Mouse (Mus musculus): ENCODE measurements around the gene Polr2l. TPM values are rescaled to one million over a fixed set of nuclear protein-coding genes. Genes with fewer than 3 reads are reported as not detected.
"Not testable (repeated sequence)": the region's sequence is repeated elsewhere in the genome, so short reads cannot be mapped to it uniquely, and the experiment has no call there.

Gene Polr2l
- polyA plus RNA-seq, 1 experiment from 2014 or later = 77.9 TPM

DNA sequence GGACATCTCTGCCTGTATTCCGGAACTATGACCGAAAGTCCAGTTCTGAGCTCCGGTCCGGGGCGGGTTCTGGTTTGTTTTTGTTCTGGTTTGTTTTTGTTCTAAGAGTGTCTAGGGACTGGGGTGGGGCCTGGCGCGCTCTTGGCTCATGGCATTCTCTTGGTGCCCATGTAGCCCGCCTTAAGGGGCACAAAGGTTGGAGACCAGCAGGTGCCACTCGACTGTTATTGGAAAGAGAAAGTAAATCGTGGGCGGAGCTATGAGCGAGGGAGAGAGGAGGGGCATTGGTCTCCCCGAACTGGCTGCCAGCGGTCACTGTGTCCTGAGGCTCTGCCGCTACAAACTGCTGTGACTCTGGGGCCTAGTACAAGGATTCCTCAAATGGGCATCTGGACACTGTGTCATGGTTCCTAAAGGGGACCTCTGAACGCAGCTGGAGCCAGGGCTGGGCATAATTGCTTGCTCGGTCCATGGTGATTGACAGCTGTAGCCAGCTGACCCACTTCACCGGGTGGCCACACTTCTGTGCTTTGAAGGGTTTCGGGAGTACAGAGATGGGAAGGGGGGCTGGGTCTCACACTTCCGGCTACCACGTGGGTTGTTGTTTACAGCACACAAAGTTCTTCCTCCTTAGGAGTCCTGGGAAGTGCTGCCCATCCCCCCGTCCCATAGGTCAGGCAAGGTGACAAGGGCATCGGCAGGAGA is 19.2 kb downstream of the Polr2l start:
- H3K4me1 ChIP-seq (ENCODE audit: control insufficient read depth, insufficient read depth, low read length) = peaks cover 10% of the 10 kb centered on the region
- H3K9ac ChIP-seq (ENCODE audit: low read depth, low read length) = peak overlapping the region; percentile 69
- 0% methylated on average over 23 of the region's 23 CpGs for WGBS
- H3K4me2 ChIP-seq (replicated peaks; ENCODE audit: low read depth, low read length) = peak overlapping the region; percentile 98
- H3K36me3 ChIP-seq (ENCODE audit: control insufficient read depth, insufficient read depth, low read length) = peaks cover 14% of the 10 kb centered on the region
- H3K27ac ChIP-seq (ENCODE audit: low read depth, low read length) = peak overlapping the region; percentile 48
- ATAC-seq (ENCODE audit: low FRiP score, low TSS enrichment) = peak; percentile 25
- H3K4me3 ChIP-seq (ENCODE audit: low read length) = peak overlapping the region; percentile 58
- no peaks in the 10 kb centered on the region for H3K9me3 ChIP-seq (ENCODE audit: control insufficient read depth, low read length)
- H3K27me3 ChIP-seq (ENCODE audit: control insufficient read depth, insufficient read depth, low read length) = peaks cover 4% of the 10 kb centered on the region; the same call in 1 of the 2 replicates

DNA sequence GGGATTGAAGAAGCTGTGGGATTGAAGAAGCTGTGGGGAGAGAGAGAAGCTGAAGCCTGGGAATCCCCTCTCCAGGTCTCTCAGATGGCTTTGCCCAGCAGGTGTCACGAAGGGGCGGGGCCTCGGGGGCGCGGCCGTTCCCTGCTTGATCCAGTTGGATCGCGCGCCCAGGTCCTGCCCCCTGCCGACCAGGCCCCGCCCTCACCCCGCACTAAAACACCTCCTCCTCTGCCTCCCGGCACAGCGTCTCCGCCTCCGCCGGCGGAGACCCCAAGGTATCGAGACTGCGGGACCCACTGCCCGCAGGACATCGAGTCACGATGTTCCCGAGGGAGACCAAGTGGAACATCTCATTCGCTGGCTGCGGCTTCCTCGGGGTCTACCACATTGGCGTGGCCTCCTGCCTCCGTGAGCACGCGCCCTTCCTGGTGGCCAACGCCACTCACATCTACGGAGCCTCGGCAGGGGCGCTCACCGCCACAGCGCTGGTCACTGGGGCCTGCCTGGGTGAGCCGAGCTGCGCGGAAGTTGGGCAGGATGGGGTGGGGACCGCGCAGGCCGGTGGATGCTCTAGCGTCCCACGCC is 19.9 kb downstream of the Polr2l start, which contains the start of gene Pnpla2:
TSS of gene Pnpla2 (plus strand) at position 232 of the 585 bp plus-strand sequence.
- ATAC-seq (ENCODE audit: low FRiP score, low TSS enrichment) = peak; percentile 85
- Histone ChIP-seq H3K36me3 (ENCODE audit: control insufficient read depth, insufficient read depth, low read length) (peaks cover 21% of the 10 kb centered on the region), H3K9me3 (ENCODE audit: control insufficient read depth, low read length) (no peaks in the 10 kb centered on the region), H3K4me3 (ENCODE audit: low read length) (peak within 1 kb of the TSS; percentile 58), H3K27ac (ENCODE audit: low read depth, low read length) (peak within 1 kb of the TSS; percentile 48), H3K27me3 (ENCODE audit: control insufficient read depth, insufficient read depth, low read length) (no peaks in the 10 kb centered on the region), H3K9ac (ENCODE audit: low read depth, low read length) (peak within 1 kb of the TSS; percentile 69), H3K4me1 (ENCODE audit: control insufficient read depth, insufficient read depth, low read length) (peaks cover 10% of the 10 kb centered on the region), H3K4me2 (replicated peaks; ENCODE audit: low read depth, low read length) (peak within 1 kb of the TSS; percentile 98)
- 1% methylated on average over 44 of the region's 45 CpGs for whole genome bisulfite sequencing

DNA sequence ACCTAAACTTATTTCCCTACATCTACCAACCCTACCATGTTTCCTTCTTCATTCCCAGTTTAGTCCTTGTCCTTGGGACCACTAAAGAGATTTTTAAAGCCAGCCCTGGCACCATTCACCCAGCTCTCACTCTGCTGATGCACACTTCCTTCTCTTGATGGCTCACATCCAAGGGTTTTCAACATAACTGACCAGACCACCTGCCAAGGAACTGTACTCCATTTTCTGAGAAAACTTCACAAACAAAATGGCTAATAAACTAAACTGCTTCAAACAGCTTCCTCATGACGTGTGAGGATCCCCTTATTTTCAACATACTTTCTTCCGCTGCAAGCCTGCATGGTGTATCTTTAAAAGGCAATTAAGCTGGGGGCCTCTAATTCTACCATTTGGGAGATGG is 21.3 kb downstream of the Polr2l start:
- Histone ChIP-seq H3K4me1 (ENCODE audit: control insufficient read depth, insufficient read depth, low read length) (peaks cover 13% of the 10 kb centered on the region), H3K4me3 (ENCODE audit: low read length) (no peak overlapping the region), H3K36me3 (ENCODE audit: control insufficient read depth, insufficient read depth, low read length) (peaks cover 35% of the 10 kb centered on the region), H3K9ac (ENCODE audit: low read depth, low read length) (no peak overlapping the region), H3K27me3 (ENCODE audit: control insufficient read depth, insufficient read depth, low read length) (no peaks in the 10 kb centered on the region), H3K9me3 (ENCODE audit: control insufficient read depth, low read length) (no peaks in the 10 kb centered on the region), H3K27ac (ENCODE audit: low read depth, low read length) (no peak overlapping the region), H3K4me2 (replicated peaks; ENCODE audit: low read depth, low read length) (no peak overlapping the region)
- no peak for ATAC-seq (ENCODE audit: low FRiP score, low TSS enrichment)
- WGBS = 68% methylated on average over 2 of the region's 2 CpGs

DNA sequence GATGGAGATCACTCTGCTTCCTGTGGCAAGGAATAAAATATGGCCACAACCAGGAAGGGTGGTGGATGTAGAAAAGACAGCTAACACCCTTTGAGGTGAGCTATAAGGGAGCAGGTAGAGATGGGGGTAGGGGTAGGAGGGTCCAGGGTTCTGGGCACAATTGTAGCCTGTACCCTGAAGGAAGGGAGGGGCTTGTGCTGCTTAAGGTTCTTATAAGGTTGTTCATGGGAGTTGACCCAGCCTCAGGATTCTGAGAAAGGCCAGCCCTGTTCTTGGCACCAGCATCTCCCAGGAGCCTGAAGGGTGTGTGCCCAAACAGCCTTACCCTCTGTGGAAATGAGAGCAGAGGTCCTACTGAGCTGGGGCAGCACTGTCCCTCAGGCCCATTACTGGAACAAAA is 23.0 kb downstream of the Polr2l start:
- Histone ChIP-seq H3K27ac (ENCODE audit: low read depth, low read length) (no peak overlapping the region), H3K4me2 (replicated peaks; ENCODE audit: low read depth, low read length) (no peak overlapping the region), H3K9ac (ENCODE audit: low read depth, low read length) (no peak overlapping the region), H3K9me3 (ENCODE audit: control insufficient read depth, low read length) (no peaks in the 10 kb centered on the region), H3K36me3 (ENCODE audit: control insufficient read depth, insufficient read depth, low read length) (peaks cover 39% of the 10 kb centered on the region), H3K27me3 (ENCODE audit: control insufficient read depth, insufficient read depth, low read length) (no peaks in the 10 kb centered on the region), H3K4me1 (ENCODE audit: control insufficient read depth, insufficient read depth, low read length) (peaks cover 17% of the 10 kb centered on the region), H3K4me3 (ENCODE audit: low read length) (no peak overlapping the region)
- no peak for ATAC-seq (ENCODE audit: low FRiP score, low TSS enrichment)

DNA sequence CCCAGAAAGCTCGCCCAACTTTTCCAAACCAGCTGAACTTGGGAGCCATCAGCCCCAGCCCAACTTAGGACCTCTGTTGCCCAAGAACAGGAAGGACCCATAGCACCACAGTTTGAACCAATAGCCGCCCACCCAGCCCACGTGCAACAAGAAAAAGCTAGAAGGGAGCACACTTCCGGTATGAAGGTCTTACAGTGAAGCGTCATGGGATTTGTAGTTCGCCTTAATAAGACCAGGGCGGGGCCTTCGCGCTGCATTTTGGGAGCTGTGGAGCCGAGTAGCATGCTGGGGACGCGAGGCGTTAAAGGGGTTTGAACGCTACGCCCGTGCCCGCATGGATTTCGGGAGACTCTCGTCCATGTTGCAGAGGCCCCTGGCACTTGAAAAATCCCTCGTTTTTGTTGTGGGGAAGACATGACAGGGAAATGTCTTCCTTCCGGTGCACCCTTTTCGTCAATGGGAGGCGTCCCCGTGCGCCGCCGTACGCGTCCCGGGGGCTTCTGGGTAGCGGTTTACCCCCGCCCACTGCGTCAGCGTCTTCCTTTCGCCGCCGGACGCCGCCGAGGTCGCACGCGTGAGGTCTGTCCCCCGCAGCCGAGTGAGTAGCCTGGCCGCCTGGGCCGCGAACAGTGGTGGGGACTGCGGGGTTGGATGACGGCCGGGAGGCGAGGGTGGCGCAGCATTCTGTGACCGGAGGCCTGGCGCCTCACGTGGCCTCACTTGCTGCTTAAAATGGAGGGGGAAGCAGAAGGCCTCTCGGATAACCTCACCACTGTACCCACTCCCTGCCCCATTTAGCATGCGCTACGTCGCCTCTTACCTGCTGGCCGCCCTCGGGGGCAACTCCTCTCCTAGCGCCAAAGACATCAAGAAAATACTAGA is 27.6 kb downstream of the Polr2l start, which contains the start of gene Rplp2:
TSS of gene Rplp2 (plus strand) at position 261 of the 882 bp plus-strand sequence.
- Histone ChIP-seq H3K4me3 (ENCODE audit: low read length) (peak within 1 kb of the TSS; percentile 86), H3K36me3 (ENCODE audit: control insufficient read depth, insufficient read depth, low read length) (peaks cover 39% of the 10 kb centered on the region), H3K27ac (ENCODE audit: low read depth, low read length) (peak within 1 kb of the TSS; percentile 74), H3K9me3 (ENCODE audit: control insufficient read depth, low read length) (no peaks in the 10 kb centered on the region), H3K4me2 (replicated peaks; ENCODE audit: low read depth, low read length) (peak within 1 kb of the TSS; percentile 58), H3K9ac (ENCODE audit: low read depth, low read length) (peak within 1 kb of the TSS; percentile 94), H3K27me3 (ENCODE audit: control insufficient read depth, insufficient read depth, low read length) (no peaks in the 10 kb centered on the region), H3K4me1 (ENCODE audit: control insufficient read depth, insufficient read depth, low read length) (peaks cover 23% of the 10 kb centered on the region)
- ATAC-seq (ENCODE audit: low FRiP score, low TSS enrichment) = peak; percentile 91
- WGBS = under 1% methylated on average over 63 of the region's 63 CpGs

DNA sequence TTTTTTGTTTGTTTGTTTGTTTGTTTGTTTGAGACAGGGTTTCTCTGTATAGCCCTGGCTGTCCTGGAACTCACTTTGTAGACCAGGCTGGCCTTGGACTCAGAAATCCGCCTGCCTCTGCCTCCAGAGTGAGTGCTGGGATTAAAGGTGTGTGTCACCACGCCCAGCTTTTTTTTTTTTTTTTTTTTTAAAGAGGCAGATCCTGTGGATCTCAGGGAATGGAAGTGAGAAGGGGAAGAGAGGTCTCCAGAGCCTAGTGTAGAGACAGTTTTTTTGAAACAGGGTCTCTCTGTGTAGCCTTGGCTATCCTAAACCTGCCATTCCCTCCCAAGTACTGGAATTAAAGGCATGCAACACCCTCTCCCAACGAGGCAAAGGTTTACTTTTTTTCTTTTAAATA is 28.6 kb downstream of the Polr2l start:
- H3K9me3 ChIP-seq (ENCODE audit: control insufficient read depth, low read length); ATAC-seq (ENCODE audit: low FRiP score, low TSS enrichment); H3K27ac ChIP-seq (ENCODE audit: low read depth, low read length); H3K9ac ChIP-seq (ENCODE audit: low read depth, low read length); H3K27me3 ChIP-seq (ENCODE audit: control insufficient read depth, insufficient read depth, low read length): not testable (repeated sequence)
- peaks cover 24% of the 10 kb centered on the region for H3K4me1 ChIP-seq (ENCODE audit: control insufficient read depth, insufficient read depth, low read length)
- H3K4me3 ChIP-seq (ENCODE audit: low read length) = peak overlapping the region; percentile 86; the same call in 1 of the 2 replicates
- 81% methylated on average over 3 of the region's 3 CpGs for WGBS
- H3K36me3 ChIP-seq (ENCODE audit: control insufficient read depth, insufficient read depth, low read length) = peaks cover 35% of the 10 kb centered on the region
- H3K4me2 ChIP-seq (replicated peaks; ENCODE audit: low read depth, low read length) = peak overlapping the region; percentile 58; the same call in 1 of the 2 replicates

DNA sequence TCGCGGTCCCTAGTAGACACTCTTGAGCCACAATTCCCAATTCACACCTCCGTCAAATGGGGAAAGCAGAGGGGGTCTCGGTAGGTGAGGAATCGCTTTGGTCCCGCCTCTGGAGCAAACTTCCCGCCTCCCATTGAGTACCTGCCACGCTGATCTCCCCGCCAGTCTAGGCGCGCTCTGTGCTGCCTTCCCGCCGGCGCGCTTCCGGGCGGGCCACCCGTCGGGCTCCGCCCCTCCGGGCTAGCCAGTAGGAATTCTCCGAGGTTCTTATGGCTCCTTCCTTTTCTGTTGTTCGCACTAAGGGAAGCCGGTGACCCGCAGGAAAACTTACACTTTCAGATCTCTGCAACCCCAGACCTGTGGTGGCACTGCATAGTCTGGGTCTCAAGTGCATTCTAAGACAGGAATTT is 31.1 kb downstream of the Polr2l start, which contains the start of gene Pidd1:
TSS of gene Pidd1 (minus strand) at position 198 of the 410 bp plus-strand sequence.
- ATAC-seq (ENCODE audit: low FRiP score, low TSS enrichment) = peak; percentile 50
- Histone ChIP-seq H3K4me3 (ENCODE audit: low read length) (peak within 1 kb of the TSS; percentile 46), H3K9me3 (ENCODE audit: control insufficient read depth, low read length) (no peaks in the 10 kb centered on the region), H3K36me3 (ENCODE audit: control insufficient read depth, insufficient read depth, low read length) (peaks cover 31% of the 10 kb centered on the region), H3K27ac (ENCODE audit: low read depth, low read length) (peak within 1 kb of the TSS; percentile 27; the same call in 1 of the 2 replicates), H3K9ac (ENCODE audit: low read depth, low read length) (peak within 1 kb of the TSS; percentile 70), H3K4me1 (ENCODE audit: control insufficient read depth, insufficient read depth, low read length) (peaks cover 23% of the 10 kb centered on the region), H3K27me3 (ENCODE audit: control insufficient read depth, insufficient read depth, low read length) (no peaks in the 10 kb centered on the region), H3K4me2 (replicated peaks; ENCODE audit: low read depth, low read length) (peak within 1 kb of the TSS; percentile 82)
- under 1% methylated on average over 25 of the region's 25 CpGs for WGBS

DNA sequence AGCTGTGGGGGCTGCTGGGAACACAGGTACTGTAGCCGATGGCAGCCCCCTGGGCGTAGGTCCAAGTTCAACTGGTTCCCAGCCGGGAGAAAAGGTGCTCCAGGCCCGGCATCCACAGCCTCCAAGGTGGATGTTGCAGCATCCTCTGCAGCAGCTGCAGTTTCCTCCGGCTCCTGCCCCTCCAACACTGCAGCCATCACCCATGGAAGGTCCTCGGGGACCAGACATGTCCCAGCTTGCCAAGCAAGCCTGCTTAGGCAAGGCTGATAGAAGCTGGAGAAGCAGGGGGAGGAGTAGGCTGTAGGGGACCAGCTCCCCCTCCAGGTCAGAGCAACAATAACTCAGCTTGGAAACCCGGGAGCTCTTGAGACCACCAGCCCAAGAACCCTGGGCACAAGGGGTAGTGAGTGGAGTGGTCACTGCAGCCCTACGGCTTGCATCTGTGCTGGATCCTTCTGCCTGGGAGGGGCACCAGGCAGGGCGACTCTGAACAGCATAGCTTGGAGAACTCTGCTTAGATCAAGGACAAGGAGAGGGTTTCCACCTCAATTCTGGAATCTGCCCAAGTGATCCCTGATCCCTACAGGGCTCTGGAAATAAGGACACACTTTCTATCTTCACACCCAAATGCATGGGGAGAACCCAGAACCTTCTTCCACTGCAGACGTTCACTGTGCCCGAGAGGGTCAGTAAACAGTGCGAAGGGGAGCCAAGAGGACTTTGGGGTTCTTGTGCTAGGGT is 31.7 kb downstream of the Polr2l start:
- no peaks in the 10 kb centered on the region for H3K9me3 ChIP-seq (ENCODE audit: control insufficient read depth, low read length)
- H3K4me3 ChIP-seq (ENCODE audit: low read length) = peak overlapping the region; percentile 46
- peak overlapping the region; percentile 70 for H3K9ac ChIP-seq (ENCODE audit: low read depth, low read length)
- 22% methylated on average over 12 of the region's 12 CpGs for WGBS
- peak overlapping the region; percentile 82 for H3K4me2 ChIP-seq (replicated peaks; ENCODE audit: low read depth, low read length)
- peaks cover 17% of the 10 kb centered on the region for H3K4me1 ChIP-seq (ENCODE audit: control insufficient read depth, insufficient read depth, low read length)
- ATAC-seq (ENCODE audit: low FRiP score, low TSS enrichment) = peak; percentile 21; the same call in 1 of the 2 replicates
- H3K27ac ChIP-seq (ENCODE audit: low read depth, low read length) = peak overlapping the region; percentile 27; the same call in 1 of the 2 replicates
- no peaks in the 10 kb centered on the region for H3K27me3 ChIP-seq (ENCODE audit: control insufficient read depth, insufficient read depth, low read length)
- H3K36me3 ChIP-seq (ENCODE audit: control insufficient read depth, insufficient read depth, low read length) = peaks cover 32% of the 10 kb centered on the region
